Mouse (Mus musculus) embryo, embryonic 11.5 days (tissue): ENCODE measurements around the gene Spata7.
A peak's percentile ranks its signal among the peaks of the same experiment; 100 is the strongest.

ENCODE experiments used
- DNase-seq: peaks from one replicate; pipeline ENCODE4 v3.0.0-alpha.2; 2012; ENCODE audit warnings: low read depth, low spot score

The Spata7 gene

DNA sequence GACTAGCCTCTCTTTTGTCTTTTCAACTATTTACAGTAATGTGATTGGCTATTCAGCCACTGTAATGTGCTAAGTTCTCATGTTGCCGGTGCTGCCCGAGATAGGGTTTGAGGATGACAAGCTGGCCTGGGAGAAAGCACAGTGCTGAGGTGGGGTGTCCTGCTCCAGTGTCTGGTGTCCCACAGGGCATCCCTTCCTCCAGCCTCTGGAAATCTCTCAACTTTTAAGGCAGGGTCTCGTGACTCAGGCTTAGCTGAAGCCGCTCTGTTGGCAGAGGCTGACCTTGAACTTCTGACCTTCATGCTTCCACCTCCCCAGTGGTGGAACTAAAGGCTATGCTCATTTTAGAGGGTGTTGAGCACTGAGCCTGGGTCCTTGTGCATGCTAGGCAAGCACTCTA is 42.5 kb downstream of the Spata7 start:
- no peak for DNase-seq

DNA sequence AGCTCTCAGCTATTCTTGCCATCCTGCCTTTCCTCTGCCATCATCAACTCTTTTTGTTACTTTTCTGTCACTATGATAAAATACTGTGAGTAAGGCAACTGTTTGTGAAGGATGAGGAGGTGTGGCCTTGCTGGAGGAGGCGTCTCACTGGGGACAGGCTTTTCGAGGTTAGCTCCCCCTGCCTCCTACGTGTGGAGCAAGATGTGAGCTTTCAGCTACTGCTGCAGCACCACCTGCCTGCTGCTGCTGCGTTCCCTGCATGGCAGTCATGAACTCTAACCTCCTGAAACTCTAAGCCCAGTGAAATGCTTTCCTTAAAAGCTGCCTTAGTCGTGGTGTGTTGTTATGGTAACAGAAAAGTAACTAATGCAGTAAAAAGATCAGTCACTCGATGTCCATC is 45.9 kb downstream of the Spata7 start:
- DNase-seq = no peak

DNA sequence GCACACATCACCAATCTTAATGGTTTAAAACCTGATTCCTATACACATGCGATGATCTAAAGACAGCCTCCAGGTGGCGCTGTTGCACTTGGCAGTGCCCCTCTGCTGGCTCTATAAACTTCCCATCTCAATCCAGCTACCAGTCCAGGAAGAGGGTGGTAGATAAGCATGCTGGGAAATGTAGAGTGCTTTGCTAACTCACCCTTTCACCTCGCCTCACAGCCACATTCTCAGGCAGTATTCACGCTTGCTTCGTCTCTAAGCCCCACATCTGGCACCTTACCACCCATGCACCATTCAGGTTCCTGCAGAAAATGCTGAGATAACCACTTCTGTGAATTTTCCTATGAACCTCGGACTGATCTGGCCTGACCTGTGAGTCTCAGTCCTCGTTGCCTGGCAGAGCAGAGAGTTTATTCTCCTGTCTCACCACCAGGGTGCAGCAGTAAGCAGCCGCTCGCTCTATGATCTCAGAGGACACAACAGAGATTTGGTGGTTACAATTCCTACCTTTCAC is 46.7 kb downstream of the Spata7 start:
- peak; percentile 57 for DNase-seq

DNA sequence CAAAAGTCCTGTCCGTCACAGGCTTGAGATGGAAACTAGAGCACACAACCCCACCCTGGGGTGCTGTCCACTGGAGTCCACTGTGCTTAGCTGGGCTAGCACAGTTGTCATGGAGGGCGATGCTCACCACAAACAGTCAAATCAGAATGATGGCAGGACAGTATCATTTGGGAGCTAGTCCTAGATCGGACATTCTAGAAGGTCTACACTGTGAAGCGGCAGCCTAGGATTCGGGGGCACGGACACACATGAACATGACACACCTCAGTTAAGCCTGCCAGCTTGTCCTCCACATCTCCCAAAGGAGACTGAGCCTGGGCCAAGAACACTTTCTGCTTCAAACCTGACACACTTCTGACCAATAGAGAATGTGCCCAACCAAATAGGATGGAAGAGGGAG is 48.9 kb downstream of the Spata7 start:
- DNase-seq = no peak

DNA sequence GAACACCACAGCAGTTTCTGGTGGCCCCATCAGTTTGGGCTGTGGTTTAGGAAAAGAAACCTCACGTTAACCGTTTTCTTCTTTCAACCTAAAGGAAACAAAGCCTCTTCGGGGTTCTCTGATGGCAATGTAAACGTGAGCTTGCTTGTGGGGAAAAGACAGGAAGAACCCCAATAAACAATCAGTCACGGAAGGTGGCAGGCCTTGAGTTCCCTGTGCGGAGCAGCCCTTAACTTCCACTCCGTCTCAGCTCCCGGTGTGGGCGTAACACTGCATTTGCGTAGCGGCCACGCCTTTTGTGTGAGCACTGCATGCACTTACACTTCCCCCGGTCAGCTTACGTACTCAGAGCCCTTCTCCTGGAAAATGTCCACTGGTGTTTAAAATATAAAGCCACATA is 49.4 kb downstream of the Spata7 start:
- no peak for DNase-seq

DNA sequence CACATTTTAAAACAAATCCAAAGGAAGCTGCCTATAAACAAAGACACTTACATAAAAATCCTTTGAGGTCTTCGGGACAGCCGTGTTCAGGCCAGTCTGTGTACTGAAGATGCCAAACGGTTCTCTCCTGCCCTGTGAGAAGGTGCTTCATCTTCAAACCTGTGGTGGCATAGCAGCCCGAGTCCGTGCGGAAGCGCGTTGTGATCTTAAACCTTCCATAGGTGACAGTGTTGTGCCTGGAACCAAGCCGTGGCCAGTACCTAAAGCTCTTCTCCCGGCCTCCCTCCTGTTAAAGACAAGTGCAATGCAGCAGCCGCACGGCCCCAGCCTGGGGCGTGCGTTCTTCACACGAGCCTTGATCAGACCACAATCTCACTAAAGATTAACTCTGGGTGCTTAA is 51.9 kb downstream of the Spata7 start:
- DNase-seq = no peak

DNA sequence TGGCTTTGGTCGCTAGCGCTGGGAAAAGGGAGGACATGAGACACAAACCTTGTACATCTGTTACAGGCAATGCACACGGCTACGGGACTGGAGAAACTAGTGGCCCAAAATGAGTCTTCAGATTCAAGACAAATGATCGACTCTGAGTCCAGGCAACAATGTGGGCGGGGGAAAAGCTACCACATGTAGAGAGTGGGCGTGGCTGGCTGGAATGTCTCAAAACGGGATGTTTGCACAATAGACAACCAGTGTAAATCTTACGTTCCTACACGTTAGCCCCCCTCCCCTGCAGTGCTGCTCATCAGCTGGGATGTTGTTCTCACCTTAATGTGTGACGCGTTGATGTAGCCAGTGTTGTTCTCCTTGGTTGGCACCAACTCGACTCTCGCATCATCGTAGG is 54.2 kb downstream of the Spata7 start:
- no peak for DNase-seq

DNA sequence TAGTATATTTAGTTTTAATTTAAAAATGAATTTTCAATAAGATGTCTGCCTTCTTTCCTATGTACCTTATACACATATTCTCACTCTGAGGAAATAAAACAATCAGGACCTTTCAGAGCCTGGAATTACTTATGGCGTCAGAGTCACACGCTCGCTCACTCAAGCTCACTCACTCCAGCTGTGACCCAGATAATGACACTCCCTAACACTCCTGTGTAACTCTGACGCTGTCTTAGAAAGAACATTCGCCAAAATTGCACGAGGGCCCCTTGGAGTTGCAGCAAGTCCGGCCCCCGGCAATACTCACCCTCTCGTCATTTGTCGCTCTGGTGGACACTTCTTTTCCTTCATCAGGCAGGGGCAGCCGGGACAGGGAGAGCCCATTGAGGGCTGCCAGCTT is 55.2 kb downstream of the Spata7 start:
- no peak for DNase-seq

DNA sequence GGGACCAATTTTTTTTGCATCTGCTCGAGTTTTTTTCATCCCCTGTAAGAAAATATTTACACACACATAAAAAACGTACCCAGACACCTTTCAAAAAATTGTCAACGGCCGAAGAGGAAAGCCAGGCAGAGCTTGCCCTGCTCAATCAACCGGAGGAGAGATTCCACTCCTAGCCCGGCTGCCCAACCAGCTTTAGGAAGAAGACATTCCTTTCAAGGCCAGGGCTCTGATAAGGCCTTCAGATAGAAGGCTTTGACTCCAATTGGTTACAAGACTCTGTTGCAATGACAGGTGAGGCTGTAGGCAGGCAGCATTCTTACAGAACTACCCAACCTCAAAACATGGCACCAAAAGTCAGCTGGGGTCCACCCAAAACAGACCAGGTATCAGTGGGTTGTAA is 55.6 kb downstream of the Spata7 start:
- DNase-seq = no peak

DNA sequence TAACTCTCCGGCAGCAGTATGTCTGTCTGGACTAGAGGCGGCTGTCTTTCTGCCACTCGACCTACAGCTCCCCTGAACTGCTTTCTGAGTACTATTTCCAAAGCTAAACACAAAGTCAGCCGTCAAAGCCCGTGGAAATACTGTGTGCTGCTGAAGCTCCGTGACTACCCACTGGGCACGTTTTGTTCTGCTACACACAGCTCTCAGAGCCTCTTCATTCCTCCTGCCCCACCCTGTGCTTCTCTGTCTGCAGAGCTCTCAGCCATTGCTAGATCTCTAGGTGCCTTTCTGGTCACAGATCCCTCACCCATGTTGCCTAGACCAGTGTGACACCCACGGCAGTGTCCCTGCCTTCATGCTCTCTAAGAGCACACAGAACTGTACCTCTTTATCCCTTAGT is 62.3 kb downstream of the Spata7 start:
- no peak for DNase-seq

DNA sequence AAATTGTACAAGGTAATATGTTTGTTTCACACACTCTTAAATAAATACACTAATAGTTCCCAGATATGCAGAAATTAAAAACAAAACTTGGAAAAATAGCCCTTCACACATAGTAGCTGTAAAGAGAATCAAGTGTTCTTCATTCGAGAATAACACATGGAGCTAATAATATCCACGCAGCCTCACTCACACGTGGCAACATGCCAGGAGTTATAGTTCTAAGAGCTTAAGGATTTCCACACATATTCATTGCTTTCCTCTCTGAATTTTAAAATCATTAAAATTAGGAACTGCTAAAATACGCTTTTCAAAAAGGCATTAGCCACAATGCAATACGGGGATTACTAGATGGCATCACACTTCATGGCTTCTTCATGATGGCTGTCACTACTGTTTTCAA is 69.2 kb downstream of the Spata7 start:
- no peak for DNase-seq

DNA sequence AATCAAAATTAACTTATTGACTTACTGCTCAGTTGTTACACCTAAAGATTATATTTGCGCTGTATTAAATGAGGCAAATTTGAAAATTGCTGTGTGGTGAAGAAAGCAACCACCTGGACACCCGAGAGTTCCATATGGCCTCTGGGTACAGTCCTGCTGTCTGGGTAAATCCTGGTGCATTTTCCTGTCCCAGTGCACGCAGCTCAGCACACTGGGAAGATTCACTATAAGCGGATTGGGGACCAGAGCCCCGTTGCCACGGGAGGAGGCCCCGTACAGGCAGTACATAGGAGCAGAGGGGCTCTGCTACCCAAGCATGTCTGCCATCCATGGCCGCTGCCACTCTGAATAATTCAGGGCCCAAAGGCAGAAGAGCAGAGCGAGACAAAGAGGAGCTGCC is 73.6 kb downstream of the Spata7 start:
- DNase-seq = no peak

DNA sequence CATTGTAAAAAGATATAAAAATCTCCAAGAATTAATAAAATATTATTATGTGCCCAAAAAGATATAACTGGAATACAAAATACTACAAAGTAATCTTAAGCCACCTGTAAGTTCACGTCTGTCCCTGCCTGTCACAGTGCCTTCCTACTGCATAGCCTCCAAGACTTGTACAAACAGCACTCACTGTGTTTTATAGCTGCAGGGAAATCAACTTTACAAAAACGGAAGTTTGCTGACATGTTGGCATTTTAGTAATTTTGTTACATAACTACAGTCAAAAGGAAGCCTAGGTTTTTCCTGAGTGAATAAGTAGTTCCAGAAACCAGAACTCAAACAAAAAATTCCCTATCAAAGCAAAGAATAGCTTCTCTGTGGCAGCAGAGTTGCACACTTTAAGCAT is 75.6 kb downstream of the Spata7 start:
- DNase-seq = no peak

DNA sequence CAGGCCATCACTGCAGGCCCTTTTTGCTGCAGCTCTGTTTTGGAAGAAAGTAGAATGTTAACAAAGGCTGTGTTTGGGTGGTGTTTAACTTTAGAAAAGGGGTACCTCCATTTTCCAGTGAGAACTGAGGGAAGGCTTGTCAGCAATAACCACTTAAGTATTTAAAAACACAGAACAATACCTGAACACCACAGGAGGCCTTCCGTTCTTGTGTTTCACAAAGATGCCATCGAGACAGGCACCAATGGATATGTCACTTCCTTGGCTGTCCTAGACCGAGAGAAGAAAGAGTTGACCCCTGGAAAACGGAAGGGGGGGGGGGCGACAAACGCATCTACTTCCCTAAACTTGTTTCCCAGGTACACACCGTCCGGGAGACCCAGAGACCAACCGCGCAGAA is 76.0 kb downstream of the Spata7 start:
- DNase-seq = no peak

DNA sequence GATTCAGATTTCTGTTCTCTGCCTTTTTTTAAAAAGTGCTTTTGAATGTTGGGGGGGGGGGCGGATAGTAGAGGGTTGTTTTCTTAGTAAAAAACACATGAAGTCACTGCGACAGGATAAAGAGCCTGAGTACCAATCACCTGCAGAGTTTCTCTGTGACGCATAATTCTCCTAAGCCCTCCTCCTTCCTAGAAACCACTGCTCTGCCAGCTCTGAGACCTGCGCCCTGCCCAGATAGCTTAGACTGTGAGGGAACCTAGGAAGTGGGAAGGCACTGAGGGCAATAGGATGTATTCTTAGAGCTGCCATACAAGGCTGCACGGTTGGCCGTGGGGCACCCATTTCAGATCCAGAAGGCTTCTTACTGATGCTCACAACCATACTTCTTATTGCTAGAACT is 84.9 kb downstream of the Spata7 start:
- DNase-seq = no peak

DNA sequence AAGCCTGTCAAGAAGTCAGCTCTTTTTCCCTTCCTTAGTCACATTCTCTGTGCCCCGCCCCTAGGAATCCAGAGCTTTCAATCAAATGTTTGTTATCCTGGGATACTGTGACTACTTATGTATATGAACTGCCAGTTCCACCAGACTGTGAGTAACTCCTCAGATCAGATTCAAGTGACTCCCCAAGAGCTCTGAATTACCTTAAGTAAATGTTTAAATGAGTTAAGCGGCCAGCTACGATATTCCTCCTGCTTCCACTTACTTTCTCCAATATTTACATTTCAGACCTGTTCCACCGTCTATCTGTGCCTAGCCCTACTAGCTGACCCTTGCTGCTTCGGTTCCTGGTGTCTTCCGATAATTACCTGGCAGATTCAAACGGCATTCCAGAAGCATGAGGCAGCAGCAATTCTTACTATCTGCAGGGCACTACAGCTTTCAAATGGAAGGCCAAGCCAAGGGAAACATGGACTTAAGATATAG is 85.7 kb downstream of the Spata7 start:
- no peak for DNase-seq

DNA sequence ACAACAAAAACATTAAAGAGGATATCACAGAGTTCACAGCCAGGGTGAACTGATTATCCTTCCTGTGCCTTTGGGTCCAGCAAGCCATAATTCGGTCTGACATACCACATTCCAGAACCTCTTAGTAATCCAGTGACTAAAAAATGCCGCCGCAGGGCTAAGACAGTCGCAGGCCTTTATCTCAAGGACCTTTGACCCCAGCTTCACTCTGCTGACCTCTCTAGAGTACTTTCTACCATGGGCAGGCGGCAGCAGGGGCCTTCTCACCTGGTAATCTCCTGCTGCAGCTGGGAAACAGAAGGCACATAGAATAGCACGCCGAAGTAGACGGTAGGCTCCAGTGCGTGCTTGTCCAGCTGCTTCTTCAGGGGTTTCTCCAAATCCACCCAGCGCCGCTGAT is 86.8 kb downstream of the Spata7 start:
- DNase-seq = no peak

DNA sequence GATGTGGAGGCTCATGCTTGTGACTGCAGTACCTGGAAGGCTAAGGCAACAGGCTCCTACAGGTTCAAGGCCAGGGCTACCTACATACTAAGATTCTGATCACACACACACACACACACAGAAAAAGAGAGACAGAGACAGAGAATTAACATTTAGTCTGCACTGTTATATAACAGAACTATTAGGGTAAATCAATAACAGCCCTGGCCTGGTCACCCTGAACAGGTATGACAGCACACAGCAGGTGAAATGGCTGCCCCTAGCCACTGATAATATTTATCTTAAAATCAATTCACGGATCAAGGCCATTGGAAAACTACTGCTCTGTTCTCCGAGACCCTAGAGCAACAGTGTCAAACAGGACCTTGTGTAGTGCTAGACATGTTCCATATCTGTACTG is 88.2 kb downstream of the Spata7 start:
- DNase-seq = no peak
